Mouse (Mus musculus): Measurements from ENCODE around the gene Arhgdig.
"Not testable (repeated sequence)": the region's sequence is repeated elsewhere in the genome, so short reads cannot be mapped to it uniquely, and the experiment has no call there.

The Arhgdig gene

DNA sequence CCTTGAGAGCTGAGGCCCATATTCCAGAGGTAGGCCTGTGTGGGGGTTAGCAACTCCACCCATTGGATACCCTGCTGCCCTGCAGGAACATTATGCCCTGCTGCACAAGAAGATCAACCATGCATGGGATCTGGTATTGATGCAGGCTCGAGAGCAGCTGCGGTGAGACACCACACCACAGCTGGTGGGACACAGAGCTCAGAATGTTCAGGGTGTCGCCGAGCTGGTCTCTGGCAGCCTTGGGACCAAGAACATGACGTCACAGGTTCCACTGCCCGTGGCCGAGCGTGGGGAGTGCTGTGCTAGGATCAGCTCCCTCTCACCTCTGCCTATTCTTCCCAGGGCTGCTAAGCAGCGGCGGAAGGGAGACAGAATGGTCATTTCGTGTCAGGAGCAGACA lies 2.8 kb downstream of the Arhgdig start:
- DNase-seq (ENCODE audit: low spot score in 2 of 2), result no peak

DNA sequence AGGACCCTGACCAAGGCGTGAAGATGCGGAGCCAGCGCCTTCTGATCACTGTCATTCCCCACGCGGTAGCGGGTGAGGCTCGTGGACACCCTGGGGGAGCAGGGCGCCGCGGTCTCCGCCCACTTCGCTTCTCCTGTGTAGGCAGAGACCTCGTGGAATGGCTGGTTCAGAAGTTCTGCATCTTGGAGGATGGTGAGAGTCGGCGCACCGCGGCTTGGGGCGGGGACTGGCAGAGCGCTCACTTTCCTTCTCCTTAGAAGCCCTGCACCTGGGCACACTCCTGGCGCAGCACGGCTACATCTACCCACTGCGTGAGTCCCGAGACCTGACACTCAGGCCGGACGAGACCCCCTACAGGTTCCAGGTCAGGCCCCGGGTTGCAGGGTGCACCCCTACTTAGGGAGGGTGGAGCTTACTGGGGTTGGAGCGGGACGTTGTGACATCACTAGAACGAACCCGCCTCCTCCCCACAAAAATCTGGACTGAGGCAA lies 4.2 kb downstream of the Arhgdig start:
- DNase-seq (ENCODE audit: low spot score in 2 of 2), result peak; percentile 39 to 45

DNA sequence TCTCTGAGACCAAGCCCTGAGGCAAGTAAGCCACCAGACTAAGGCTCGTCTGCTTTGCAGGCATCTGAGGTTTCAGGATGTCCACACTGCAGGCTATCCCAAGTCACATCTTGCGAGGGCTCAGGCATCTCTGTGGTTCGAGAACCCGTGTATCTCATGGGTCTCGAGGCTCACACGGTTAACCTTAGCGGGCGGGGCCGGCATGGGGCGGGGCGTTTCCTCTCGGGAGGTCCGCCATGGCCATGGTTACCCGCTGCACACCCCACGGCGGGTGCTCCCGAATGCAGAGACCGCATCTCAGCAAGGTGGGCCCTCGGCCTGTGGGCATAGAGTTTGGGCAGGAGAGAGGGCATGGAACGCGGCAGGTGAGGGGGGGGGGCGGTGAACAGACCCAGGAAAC lies 4.8 kb downstream of the Arhgdig start, which contains the start of gene Rgs11:
Rgs11 (plus strand) TSS at position 215 of the 400 bp plus-strand sequence.
- DNase-seq (ENCODE audit: low spot score in 2 of 2), result peak; percentile 39 to 55

DNA sequence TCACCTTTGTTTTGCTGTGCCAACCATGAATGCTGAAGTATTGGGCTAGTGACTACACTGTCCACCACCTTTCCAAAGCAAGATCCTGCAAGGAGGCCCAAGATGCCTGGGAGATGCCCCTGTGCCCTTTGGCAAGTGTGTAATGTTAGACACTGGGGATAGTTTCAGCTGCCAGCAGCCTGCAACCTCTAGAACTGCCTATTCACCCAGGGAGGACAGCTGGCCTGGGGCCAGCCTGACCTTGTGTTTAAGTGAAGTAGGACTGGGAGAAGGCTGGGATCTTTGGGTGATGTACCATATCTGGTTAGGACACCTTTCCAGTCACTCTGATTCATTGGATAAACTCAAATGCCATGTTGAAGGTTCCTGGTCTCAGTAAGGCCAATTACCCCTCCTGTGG lies 5.6 kb downstream of the Arhgdig start:
- DNase-seq (ENCODE audit: low spot score in 2 of 2), result no peak

DNA sequence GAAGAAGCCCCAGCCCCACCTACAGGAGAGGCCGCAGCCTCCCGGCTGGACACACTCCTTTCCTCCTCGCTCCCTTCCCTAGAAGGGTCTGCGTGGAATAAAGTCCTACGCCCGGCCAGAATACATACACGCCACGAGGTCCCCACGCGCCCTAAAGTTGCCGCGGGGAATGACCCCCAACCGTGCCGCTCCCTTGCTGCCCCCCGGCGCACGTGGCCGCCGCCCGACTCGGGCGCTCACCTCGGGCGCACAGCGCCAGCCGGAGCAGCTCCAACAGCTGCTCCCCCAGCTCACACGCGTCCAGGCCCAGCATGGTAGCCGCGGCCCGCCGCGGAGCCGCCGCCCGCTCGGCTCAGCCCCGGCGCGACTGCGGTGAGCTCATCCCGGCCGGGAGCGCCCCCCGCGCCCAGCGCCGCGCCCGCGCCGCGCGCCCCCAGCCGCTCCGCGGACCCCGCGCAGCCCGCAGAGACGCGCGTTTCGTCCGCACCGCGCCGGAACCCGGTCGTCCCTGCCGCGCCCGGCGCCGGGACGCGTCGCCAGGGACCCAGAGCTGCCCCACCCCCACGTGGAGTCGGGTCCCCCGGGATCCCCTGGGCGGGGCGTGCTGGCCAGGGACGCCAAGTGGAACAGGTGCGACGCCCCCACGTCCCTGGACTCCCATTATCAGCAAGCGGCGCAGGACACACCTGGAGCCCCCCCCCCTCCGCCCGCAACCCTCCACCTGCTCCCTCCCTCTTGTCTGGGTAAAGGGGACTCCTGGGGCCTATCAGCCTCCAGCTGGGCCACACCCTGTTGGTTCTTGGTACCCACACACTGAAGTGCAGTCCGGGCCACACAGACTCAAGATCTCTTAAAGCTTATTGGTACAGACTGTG lies 6.5 kb downstream of the Arhgdig start:
- DNase-seq (ENCODE audit: low spot score in 2 of 2), result no peak

DNA sequence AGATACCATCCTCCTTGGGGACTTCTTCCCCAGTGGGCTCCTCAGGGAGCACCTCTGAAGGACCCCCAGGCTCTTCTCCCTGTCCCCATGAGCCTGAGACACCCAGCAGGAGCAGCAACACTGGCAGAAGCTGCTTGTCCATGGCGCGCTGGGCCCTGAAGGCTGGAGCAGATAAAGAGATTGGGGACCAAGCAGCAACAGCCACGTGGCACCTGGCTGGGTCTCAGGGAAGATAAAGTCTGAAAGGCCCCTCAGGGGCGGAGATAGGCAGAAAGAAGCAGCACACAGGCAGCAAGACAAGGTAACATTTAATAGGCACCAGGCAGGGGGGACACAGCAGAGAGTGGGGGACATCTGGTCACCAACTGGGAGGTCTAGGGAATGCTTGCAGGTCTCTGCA lies 8.7 kb downstream of the Arhgdig start, which contains the start of gene Pdia2:
Pdia2 (minus strand) TSS at position 196 of the 400 bp plus-strand sequence.
- DNase-seq (ENCODE audit: low spot score in 2 of 2), result no peak

DNA sequence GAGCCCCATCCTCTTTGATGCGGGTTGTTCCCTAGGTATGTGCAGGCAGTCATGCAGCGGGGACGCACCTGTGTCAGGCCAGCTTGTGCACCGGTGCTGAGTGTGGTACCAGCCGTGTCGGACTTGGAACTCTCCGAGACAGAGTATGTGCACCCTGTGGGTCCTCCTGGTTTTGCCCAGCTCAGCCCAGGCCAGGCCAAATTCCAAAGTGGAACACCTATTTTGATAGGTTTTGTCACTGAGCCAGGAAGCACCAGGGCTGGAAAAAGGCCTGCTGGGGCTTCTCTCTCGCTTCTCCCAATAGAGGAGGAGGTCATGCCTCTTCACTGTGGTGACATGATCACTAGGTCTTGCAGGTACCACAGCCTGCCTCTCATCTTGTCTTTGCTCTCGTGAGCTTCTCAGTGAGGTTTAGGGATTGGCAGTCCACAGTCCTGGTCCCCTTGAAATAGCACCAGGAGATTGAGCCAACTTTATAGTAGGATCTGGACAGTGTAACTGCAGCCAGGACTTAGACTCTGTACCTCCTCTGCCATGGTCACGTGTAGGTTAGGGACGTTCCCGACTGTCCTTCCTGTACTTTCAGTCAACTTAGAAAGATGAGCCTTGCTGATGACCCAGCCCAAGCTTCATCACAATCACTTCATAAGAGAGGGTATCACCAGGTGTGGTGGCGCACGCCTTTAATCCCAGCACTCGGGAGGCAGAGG lies 14.9 kb downstream of the Arhgdig start:
- no peak for DNase-seq (ENCODE audit: low spot score in 2 of 2)

DNA sequence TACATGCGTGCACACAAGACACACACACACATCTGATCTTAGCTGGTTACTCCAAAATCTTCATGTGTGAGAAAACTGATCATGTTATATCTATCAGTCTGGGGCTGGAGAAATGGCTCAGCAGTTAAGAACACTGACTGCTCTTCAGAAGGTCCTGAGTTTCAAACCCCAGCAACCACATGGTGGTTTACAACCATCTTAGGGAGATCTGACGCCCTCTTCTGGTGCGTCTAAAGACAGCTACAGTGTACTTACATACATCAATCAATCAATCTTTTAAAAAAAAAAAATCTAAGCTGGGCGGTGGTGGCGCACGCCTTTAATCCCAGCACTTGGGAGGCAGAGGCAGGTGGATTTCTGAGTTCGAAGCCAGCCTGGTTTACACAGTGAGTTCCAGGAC lies 16.1 kb downstream of the Arhgdig start:
- not testable (repeated sequence) for DNase-seq (ENCODE audit: low spot score in 2 of 2)

DNA sequence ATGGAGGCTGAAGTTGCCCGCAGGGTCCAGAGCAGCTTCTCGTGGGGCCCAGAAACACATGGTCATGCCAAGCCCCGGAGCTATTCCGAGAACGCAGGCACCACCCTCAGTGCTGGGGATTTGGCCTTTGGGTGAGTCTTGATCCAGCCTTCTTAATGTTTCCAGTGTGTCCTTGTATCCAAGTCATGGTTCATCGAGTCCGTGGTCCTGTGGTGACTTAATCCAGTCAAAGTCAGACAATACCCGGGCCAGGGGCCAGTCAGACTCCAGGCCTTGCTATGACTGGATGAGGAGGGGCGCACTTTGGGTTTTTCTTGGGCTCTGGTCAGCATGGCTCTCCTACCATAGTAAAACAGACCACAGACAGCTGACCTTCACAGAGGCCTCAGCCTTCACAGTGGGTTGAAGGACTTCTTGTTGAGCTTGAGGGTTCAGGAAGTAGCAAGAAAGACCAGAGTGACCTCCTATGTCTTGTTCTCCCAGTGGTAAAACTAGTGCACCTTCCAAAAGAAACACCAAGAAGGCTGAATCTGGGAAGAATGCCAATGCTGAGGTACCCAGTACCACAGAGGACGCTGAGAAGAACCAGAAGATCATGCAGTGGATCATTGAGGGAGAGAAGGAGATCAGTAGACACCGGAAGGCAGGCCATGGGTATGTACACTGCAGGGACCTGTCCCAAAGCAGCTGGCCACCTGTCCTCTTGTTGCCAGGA lies 19.3 kb downstream of the Arhgdig start:
- no peak for DNase-seq (ENCODE audit: low spot score in 2 of 2)

DNA sequence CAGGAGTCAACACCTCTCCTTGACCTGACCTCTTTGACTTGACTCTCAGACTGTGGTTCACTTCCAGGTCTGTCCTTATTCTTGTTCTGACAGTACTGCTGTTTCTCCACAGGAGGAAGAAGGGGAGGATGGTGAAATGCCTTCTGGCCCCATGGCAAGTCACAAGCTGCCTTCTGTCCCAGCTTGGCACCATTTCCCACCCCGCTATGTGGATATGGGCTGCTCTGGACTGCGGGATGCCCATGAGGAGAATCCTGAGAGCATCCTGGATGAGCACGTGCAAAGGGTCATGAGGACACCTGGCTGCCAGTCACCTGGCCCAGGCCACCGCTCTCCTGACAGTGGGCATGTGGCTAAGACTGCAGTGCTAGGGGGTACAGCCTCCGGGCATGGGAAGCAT lies 20.0 kb downstream of the Arhgdig start:
- no peak for DNase-seq (ENCODE audit: low spot score in 2 of 2)

DNA sequence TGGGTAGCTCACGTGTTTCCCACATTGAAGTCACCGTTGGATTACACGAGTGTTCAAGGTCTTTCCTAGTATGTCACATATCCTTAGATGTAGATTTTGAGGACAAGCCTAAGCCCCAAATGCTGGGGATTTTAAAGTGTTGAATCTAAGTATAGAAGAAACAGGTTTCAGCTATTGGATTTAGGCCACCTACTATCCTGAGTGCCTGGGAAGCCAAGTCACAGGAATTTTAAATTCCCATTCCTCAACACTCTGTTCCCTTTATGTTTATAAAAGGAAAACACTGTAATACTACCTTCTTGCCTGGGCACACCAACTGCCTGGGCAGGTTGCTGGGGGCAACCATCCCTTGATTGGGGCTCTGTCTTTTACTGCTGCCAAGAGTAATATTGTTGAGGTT lies 26.4 kb downstream of the Arhgdig start:
- no peak for DNase-seq (ENCODE audit: low spot score in 2 of 2)

DNA sequence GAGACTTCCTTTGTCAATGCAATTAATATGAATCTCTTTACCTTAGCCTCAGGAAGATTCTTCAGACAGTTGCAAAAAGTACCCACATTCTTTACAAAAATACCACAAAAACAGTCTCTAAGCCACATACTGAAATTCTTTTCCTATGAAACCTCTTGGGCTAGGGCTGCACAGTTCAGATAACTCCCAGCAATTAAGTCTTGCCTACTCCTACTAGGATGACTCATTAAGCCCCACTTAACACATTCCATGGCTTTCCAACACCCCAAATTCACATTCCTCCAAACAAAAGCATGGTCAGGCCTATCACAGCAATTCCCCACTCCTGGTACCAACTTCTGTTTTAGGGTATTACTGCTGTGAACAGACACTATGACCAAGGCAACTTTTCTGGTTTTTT lies 29.0 kb downstream of the Arhgdig start:
- no peak for DNase-seq (ENCODE audit: low spot score in 2 of 2)

DNA sequence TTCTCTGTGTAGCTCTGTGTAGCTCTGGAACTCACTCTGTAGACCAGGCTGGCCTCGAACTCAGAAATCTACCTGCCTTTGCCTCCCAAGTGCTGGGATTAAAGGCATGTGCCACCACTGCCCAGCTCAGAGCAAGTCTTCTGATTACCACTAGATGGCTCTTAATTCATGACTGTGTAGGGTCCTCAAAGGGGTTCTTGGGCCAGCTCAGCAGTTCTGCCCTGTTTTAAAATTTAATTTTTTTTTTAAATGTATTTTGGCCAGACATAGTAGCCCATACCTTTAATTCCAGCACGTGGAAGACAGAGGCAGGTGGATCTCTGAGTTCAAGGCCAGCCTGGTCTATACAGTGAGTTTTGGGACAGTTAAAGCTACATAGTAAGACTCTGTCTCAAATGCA lies 32.3 kb downstream of the Arhgdig start:
- not testable (repeated sequence) for DNase-seq (ENCODE audit: low spot score in 2 of 2)

DNA sequence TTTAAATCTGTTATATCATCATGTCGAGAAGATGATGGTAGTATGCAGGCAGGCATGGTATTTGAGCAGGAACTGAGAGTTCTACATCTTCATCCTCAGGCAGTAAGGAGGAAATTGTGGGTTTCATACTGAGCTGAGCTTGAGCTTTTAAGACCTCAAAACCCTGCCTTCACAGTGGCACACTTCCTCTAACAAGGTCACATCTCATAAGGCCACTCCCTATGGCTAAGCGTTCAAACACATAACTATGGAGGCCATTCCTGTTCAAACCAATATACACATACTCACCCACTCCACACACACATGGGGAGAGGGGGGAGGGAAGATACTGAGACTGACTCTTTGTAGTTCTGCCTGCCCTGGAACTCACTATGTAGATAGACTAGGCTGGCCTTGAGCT lies 39.5 kb downstream of the Arhgdig start:
- no peak for DNase-seq (ENCODE audit: low spot score in 2 of 2)

DNA sequence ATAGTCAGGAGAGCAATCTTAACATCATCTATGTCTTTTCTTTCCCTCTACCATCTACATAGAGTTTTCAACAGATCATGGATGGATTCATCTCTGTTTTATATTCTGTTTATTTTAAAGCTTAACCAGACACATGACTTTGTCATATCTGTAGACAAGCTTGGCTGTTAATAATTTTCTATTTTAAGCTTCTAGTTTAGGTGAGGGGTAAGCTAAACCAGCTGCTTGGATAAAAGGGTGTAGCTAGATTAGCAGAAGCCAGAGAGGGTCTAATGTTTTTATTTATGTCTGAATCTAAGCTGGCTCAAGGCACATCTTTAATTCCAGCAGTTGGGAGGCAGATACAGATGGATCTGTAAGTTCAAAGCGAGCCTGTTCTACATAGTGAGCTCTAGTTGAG lies 44.9 kb downstream of the Arhgdig start:
- DNase-seq (ENCODE audit: low spot score in 2 of 2), result no peak

DNA sequence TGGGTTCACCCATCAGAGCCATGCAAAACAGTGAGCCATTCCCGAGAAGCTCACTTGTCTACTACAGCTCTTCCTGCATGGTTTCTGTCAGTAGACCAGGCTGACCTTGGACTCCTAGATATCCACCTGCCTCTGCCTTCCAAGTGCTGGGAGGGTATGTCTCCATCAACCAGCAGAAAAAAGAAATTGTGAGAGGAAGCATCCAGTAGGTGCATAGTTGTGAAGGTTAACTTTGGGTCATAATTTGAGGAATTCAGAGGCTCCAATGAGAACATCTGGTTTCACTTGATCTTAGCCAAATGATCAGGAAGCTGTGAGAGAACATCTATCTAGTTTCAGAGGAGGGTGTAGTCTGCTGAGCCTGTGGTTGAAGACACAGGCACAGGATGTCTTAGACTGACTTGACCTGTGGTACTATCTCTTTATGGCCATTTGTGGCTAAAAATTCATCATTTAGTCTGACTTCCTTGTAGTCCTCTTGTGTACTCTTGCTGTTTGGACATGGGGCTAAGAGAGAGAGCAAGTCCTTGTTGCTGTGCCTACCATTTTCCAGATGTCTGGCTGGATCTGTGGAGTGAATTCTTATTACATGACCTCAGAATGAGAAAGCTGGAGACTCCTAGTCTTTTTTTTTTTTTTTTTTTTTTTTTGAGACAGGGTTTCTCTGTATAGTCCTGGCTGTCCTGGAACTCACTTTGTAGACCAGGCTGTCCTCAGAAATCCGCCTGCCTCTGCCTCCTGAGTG lies 55.5 kb downstream of the Arhgdig start:
- DNase-seq (ENCODE audit: low spot score in 2 of 2), result no peak

All from urinary bladder, postnatal 36 days (tissue).